Mouse (Mus musculus) ES-Bruce4 (cell line): ENCODE results near the gene Dvl3.

ENCODE experiments used
- CTCF ChIP-seq: IDR thresholded peaks from one replicate; pipeline ENCODE4 v1.8.1; 2011; ENCODE audit warnings: low read depth, low read length
- EP300 ChIP-seq: IDR thresholded peaks from 2 replicates; pipeline ENCODE4 v1.6.1; 2011; ENCODE audit warnings: low read depth, low read length; ENCODE audit not compliant: insufficient read depth
- POLR2A ChIP-seq: IDR thresholded peaks from one replicate; pipeline ENCODE4 v1.8.1; 2011; ENCODE audit warnings: low read length; ENCODE audit not compliant: insufficient read depth

GRCm38 (mm10) chr16:20534617-20535295 is 18.0 kb downstream of the Dvl3 start:
- no peak for TF ChIP-seq POLR2A
- no peak for TF ChIP-seq EP300
- TF ChIP-seq CTCF, result no peak
